Comparison of ENCODE assay signal across 9 mouse cellular contexts in the genomic region with DNA sequence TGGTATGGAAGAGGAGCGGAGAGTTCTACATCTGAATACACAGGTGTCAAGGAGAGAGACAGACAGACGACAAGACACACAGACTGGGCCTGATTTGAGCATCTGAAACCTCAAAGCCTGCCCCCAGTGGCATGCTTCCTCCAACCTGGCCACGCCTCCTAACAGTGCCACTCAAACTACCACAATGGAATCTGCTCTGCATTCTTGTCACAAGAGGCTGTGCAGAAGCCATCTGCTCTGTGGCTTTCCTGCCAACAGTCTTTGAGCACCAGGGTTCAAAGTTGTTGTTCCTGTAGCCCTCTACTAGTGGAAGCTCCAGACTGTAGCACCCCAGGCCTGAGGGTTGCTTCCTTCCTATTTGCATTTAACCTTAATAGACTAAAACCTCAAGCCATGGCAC.
DNase-seq lines count a peak whose midpoint lies in the region; ATAC-seq lines count a peak whose summit lies in the region.
"Had no signal": no experiment of that assay in that cellular context is flagged by ENCODE, and none has a peak within 500 bp of the region (broad histone marks: within the 10 kb centered on the region; RNA-seq: fewer than 3 reads in every experiment).

No protein-coding gene starts in this region.

- H3K4me3 ChIP-seq in midbrain, embryonic 11.5 days (ENCODE audit: low read depth, low read length): no peak overlapping the region
- no peak overlapping the region for H3K4me3 ChIP-seq in midbrain, embryonic 15.5 days
- H3K4me3 ChIP-seq: limb, embryonic 13.5 days had no signal

- peaks cover 9% of the 10 kb centered on the region for H3K36me3 ChIP-seq in midbrain, embryonic 11.5 days (ENCODE audit: control insufficient read depth, insufficient read depth, low read length)
- peaks cover 10% of the 10 kb centered on the region; the same call in 1 of the 2 replicates for H3K36me3 ChIP-seq in midbrain, embryonic 15.5 days (replicated peaks)

- DNase-seq in midbrain, embryonic 11.5 days (ENCODE audit: low spot score, missing footprints): peak; percentile 84
- peak; percentile 47 for DNase-seq in cerebellum, postnatal 14 days
- peak; percentile 58 for DNase-seq in lung, postnatal 10 days
- peak; percentile 76 to 86 for DNase-seq in thymus, postnatal 36 days
- no peak for DNase-seq in right cerebral cortex, postnatal 10 days (ENCODE audit: low spot score in 2 of 2)
- DNase-seq in left cerebral cortex, postnatal 10 days (ENCODE audit: extremely low spot score in 1 of 2, low spot score in 2 of 2): no peak

- ATAC-seq in midbrain, embryonic 11.5 days (ENCODE audit: low FRiP score): no peak
- ATAC-seq in midbrain, embryonic 15.5 days (replicated peaks): no peak
- no peak for ATAC-seq in monocyte, adult 5-6 weeks (replicated peaks; ENCODE audit: insufficient number of reproducible peaks, low FRiP score, low TSS enrichment, poor library complexity, severe bottlenecking)

- no peak overlapping the region for H3K9ac ChIP-seq in midbrain, embryonic 11.5 days (ENCODE audit: low read length)
- no peak overlapping the region for H3K9ac ChIP-seq in midbrain, embryonic 15.5 days
- H3K9ac ChIP-seq: limb, embryonic 13.5 days had no signal

- no peak overlapping the region for H3K4me2 ChIP-seq in midbrain, embryonic 11.5 days
- H3K4me2 ChIP-seq in midbrain, embryonic 15.5 days: no peak overlapping the region
- H3K4me2 ChIP-seq: limb, embryonic 13.5 days had no signal

- H3K27me3 ChIP-seq in midbrain, embryonic 11.5 days (ENCODE audit: control insufficient read depth, insufficient read depth, low read length): no peaks in the 10 kb centered on the region
- no peaks in the 10 kb centered on the region for H3K27me3 ChIP-seq in midbrain, embryonic 15.5 days (replicated peaks)
- H3K27me3 ChIP-seq: limb, embryonic 13.5 days had no signal

- H3K27ac ChIP-seq in midbrain, embryonic 11.5 days (ENCODE audit: low read depth, low read length): no peak overlapping the region
- H3K27ac ChIP-seq in midbrain, embryonic 15.5 days: no peak overlapping the region
- H3K27ac ChIP-seq: limb, embryonic 13.5 days had no signal

- H3K9me3 ChIP-seq in midbrain, embryonic 11.5 days (ENCODE audit: control insufficient read depth, low read length): no peaks in the 10 kb centered on the region
- H3K9me3 ChIP-seq in midbrain, embryonic 15.5 days: no peaks in the 10 kb centered on the region
- H3K9me3 ChIP-seq: limb, embryonic 13.5 days had no signal

- 80% methylated on average over 3 of the region's 3 CpGs for WGBS in midbrain, embryonic 11.5 days
- WGBS in midbrain, embryonic 15.5 days: 79% methylated on average over 3 of the region's 3 CpGs

- intact Hi-C loops in left cerebral cortex, postnatal 10 days (cut with DNase I): no loop called here

- no peaks in the 10 kb centered on the region for H3K4me1 ChIP-seq in midbrain, embryonic 11.5 days (ENCODE audit: control insufficient read depth, insufficient read depth, low read length)
- peaks cover 5% of the 10 kb centered on the region; the same call in 1 of the 2 replicates for H3K4me1 ChIP-seq in midbrain, embryonic 15.5 days
- H3K4me1 ChIP-seq: limb, embryonic 13.5 days had no signal

Comparison
In these comparisons a context has a peak if more than half of its experiments do, and no peak if none do; other contexts are left out.
1. DNase-seq: peak in midbrain, embryonic 11.5 days (single experiment), cerebellum, postnatal 14 days (2 of 2), lung, postnatal 10 days (single experiment) and thymus, postnatal 36 days (2 of 2); none in right cerebral cortex, postnatal 10 days (0 of 2) and left cerebral cortex, postnatal 10 days (0 of 2).